Mouse (Mus musculus) MN1 (cell line): ENCODE measurements around the gene Gm3500.
"Not testable (repeated sequence)": the region's sequence is repeated elsewhere in the genome, so short reads cannot be mapped to it uniquely, and the experiment has no call there.

Experiments used
- DNase-seq: peaks from one replicate; pipeline ENCODE4 v3.0.0-alpha.2; 2016; ENCODE audit warnings: low spot score

Gene Gm3500

GRCm38 (mm10) chr14:5388949-5389348, at the start of gene Gm3500:
Gene Gm3500, minus strand, starts transcription at chr14:5389049.
- not testable (repeated sequence) for DNase-seq

DNA sequence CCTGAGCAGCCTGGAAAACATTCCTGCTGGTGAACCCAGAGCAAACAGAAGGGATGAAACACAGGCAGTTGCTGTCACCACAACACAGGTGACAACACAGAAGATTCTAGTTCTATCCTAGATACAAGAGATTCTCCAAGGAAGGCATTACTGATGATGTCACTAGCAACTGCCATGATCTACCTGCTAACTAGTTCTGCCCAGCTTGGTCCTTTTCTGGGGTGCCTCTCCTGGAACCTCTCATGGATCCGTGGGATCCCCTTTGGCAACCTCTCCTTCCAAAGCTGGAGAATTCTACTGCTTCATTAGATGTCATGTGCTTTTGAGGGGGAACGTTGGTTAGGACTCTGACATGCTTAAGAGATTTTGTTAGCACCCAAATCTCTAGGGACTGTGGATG, 54.0 kb downstream of the Gm3500 start, which contains the start of gene Gm3542:
Gm3542 (minus strand) TSS at position 101 of the 400 bp plus-strand sequence.
- not testable (repeated sequence) for DNase-seq
